Mouse (Mus musculus): Measurements from ENCODE around the gene Sfta2. TPM values are rescaled to one million over a fixed set of nuclear protein-coding genes. Genes with fewer than 3 reads are reported as not detected.

The Sfta2 gene
- total and polyA plus RNA-seq, 3 experiments = not detected

GRCm38 (mm10) chr17:35556186-35556765 lies 45.1 kb upstream of the Sfta2 start:
- Histone ChIP-seq H3K27ac (ENCODE audit: control insufficient read depth, low read depth, low read length) (no peak overlapping the region), H3K36me3 (ENCODE audit: control insufficient read depth in 1 of 2, insufficient read depth in 2 of 2, low read length in 2 of 2) (no peaks in the 10 kb centered on the region), H3K9me3 (replicated peaks; ENCODE audit: insufficient read depth, low read length) (no peaks in the 10 kb centered on the region), H3K4me1 (ENCODE audit: control insufficient read depth in 1 of 2, insufficient read depth in 2 of 2, low read length in 2 of 2) (peaks cover 0 to 6% of the 10 kb centered on the region in 2 experiments; a peak in 1 of 4 replicates), H3K79me2 (ENCODE audit: control insufficient read depth, insufficient read depth, low read length, poor library complexity) (no peaks in the 10 kb centered on the region), H3K4me3 (ENCODE audit: control insufficient read depth in 1 of 2, insufficient read depth in 1 of 2, low read depth in 2 of 2, low read length in 2 of 2) (no peak overlapping the region), H3K27me3 (ENCODE audit: control insufficient read depth in 1 of 2, insufficient read depth in 2 of 2, low read length in 2 of 2) (no peaks in the 10 kb centered on the region; a peak in 1 of 4 replicates), H3K9ac (ENCODE audit: control insufficient read depth, low read depth, low read length, poor library complexity, severe bottlenecking) (no peak overlapping the region)
- no peak for DNase-seq (ENCODE audit: low read depth, low spot score)
- TF ChIP-seq GABPA (IDR thresholded peaks at IDR 0.05; ENCODE audit: low read depth, low read length) (no peak), TAL1 (IDR thresholded peaks at IDR 0.05; ENCODE audit: low read length) (no peak), SIN3A (IDR thresholded peaks at IDR 0.05; ENCODE audit: low read length) (no peak), MYB (IDR thresholded peaks at IDR 0.05; ENCODE audit: low read depth, low read length) (no peak), E2F4 (IDR thresholded peaks at IDR 0.05; ENCODE audit: borderline replicate concordance, low read depth, low read length) (no peak)

GRCm38 (mm10) chr17:35556812-35557211 lies 44.5 kb upstream of the Sfta2 start:
- Histone ChIP-seq H3K27me3 (ENCODE audit: control insufficient read depth in 1 of 2, insufficient read depth in 2 of 2, low read length in 2 of 2) (no peaks in the 10 kb centered on the region; a peak in 1 of 4 replicates), H3K4me3 (ENCODE audit: control insufficient read depth in 1 of 2, insufficient read depth in 1 of 2, low read depth in 2 of 2, low read length in 2 of 2) (no peak overlapping the region)
- TF ChIP-seq POLR2AphosphoS5 (IDR thresholded peaks at IDR 0.05; ENCODE audit: borderline replicate concordance, low read depth, low read length) = no peak
- no peak for TF ChIP-seq RCOR1 (IDR thresholded peaks at IDR 0.05; ENCODE audit: low read depth, low read length)
- no peak for TF ChIP-seq POLR2A (IDR thresholded peaks at IDR 0.05; ENCODE audit: control insufficient read depth in 1 of 2, insufficient read depth in 1 of 2, low read depth in 1 of 2, low read length in 2 of 2, poor library complexity in 1 of 2)
- TF ChIP-seq CTCF (IDR thresholded peaks at IDR 0.05 in 2 of 3, conservative IDR thresholded peaks at IDR 0.05 in 1 of 3; ENCODE audit: control insufficient read depth in 1 of 3, insufficient read depth in 1 of 3, low read depth in 2 of 3, low read length in 3 of 3, poor library complexity in 1 of 3, severe bottlenecking in 1 of 3) = peak; percentile 64 to 92 (median 81)

GRCm38 (mm10) chr17:35557351-35557750 lies 44.0 kb upstream of the Sfta2 start:
- no peak overlapping the region for H3K27ac ChIP-seq (ENCODE audit: control insufficient read depth, low read depth, low read length)
- no peaks in the 10 kb centered on the region for H3K79me2 ChIP-seq (ENCODE audit: control insufficient read depth, insufficient read depth, low read length, poor library complexity)
- no peak overlapping the region for H3K4me3 ChIP-seq (ENCODE audit: control insufficient read depth in 1 of 2, insufficient read depth in 1 of 2, low read depth in 2 of 2, low read length in 2 of 2)
- H3K36me3 ChIP-seq (ENCODE audit: control insufficient read depth in 1 of 2, insufficient read depth in 2 of 2, low read length in 2 of 2) = no peaks in the 10 kb centered on the region
- TF ChIP-seq KAT2A (conservative IDR thresholded peaks at IDR 0.05; ENCODE audit: low read depth, low read length) (no peak), USF2 (IDR thresholded peaks at IDR 0.05; ENCODE audit: borderline replicate concordance in 1 of 2, insufficient read depth in 1 of 2, low read depth in 1 of 2, low read length in 2 of 2) (no peak), GATA1 (IDR thresholded peaks at IDR 0.05; ENCODE audit: low read depth, low read length) (no peak), MAFK (IDR thresholded peaks at IDR 0.05; ENCODE audit: borderline replicate concordance, low read depth, low read length) (no peak), TCF12 (IDR thresholded peaks at IDR 0.05; ENCODE audit: low read depth, low read length) (no peak), UBTF (IDR thresholded peaks at IDR 0.05; ENCODE audit: borderline replicate concordance, insufficient read depth, low read depth, low read length) (no peak), RAD21 (IDR thresholded peaks at IDR 0.05; ENCODE audit: low read depth, low read length) (no peak), RCOR1 (IDR thresholded peaks at IDR 0.05; ENCODE audit: low read depth, low read length) (no peak), ETS1 (IDR thresholded peaks at IDR 0.05; ENCODE audit: low read depth, low read length) (no peak), GABPA (IDR thresholded peaks at IDR 0.05; ENCODE audit: low read depth, low read length) (no peak)
- no peaks in the 10 kb centered on the region; a peak in 2 of 4 replicates for H3K27me3 ChIP-seq (ENCODE audit: control insufficient read depth in 1 of 2, insufficient read depth in 2 of 2, low read length in 2 of 2)
- H3K9me3 ChIP-seq (replicated peaks; ENCODE audit: insufficient read depth, low read length) = no peaks in the 10 kb centered on the region
- H3K9ac ChIP-seq (ENCODE audit: control insufficient read depth, low read depth, low read length, poor library complexity, severe bottlenecking) = no peak overlapping the region
- peaks cover 0 to 6% of the 10 kb centered on the region in 2 experiments; a peak in 1 of 4 replicates for H3K4me1 ChIP-seq (ENCODE audit: control insufficient read depth in 1 of 2, insufficient read depth in 2 of 2, low read length in 2 of 2)
- no peak for DNase-seq (ENCODE audit: low read depth, low spot score)

More at GRCm38 (mm10) chr17:35556812-35557211, 44.5 kb upstream of the Sfta2 start:
- no peak overlapping the region for H3K9ac ChIP-seq (ENCODE audit: control insufficient read depth, low read depth, low read length, poor library complexity, severe bottlenecking)
- peaks cover 0 to 6% of the 10 kb centered on the region in 2 experiments; a peak in 1 of 4 replicates for H3K4me1 ChIP-seq (ENCODE audit: control insufficient read depth in 1 of 2, insufficient read depth in 2 of 2, low read length in 2 of 2)
- peak; percentile 56 for DNase-seq (ENCODE audit: low read depth, low spot score)
- H3K79me2 ChIP-seq (ENCODE audit: control insufficient read depth, insufficient read depth, low read length, poor library complexity) = no peaks in the 10 kb centered on the region
- no peaks in the 10 kb centered on the region for H3K36me3 ChIP-seq (ENCODE audit: control insufficient read depth in 1 of 2, insufficient read depth in 2 of 2, low read length in 2 of 2)
- H3K27ac ChIP-seq (ENCODE audit: control insufficient read depth, low read depth, low read length) = no peak overlapping the region
- H3K9me3 ChIP-seq (replicated peaks; ENCODE audit: insufficient read depth, low read length) = no peaks in the 10 kb centered on the region
